Mouse (Mus musculus) thymus, adult 2 months (tissue): ENCODE measurements around the gene Tlk2.

ENCODE experiments used
- CTCF ChIP-seq: fragments of 200-500 bp; IDR thresholded peaks from 2 replicates; pipeline ENCODE4 v1.5.1; 2012; ENCODE audit warnings: mild to moderate bottlenecking, control low read depth, low read length, moderate library complexity, borderline replicate concordance; ENCODE audit not compliant: control insufficient read depth, poor library complexity, insufficient read depth; ENCODE audit errors: extremely low read depth
- POLR2A ChIP-seq: fragments of 200-500 bp; IDR thresholded peaks from 2 replicates; pipeline ENCODE4 v1.6.1; 2012; ENCODE audit warnings: mild to moderate bottlenecking, low read length, control low read depth, moderate library complexity; ENCODE audit not compliant: control insufficient read depth, poor library complexity, insufficient read depth; ENCODE audit errors: extremely low read depth

GRCm38 (mm10) chr11:105202403-105202802, 23.8 kb downstream of the Tlk2 start:
- TF ChIP-seq CTCF (no peak), POLR2A (no peak)
